Mouse (Mus musculus): ENCODE results near the gene Lilra6.
"Not testable (repeated sequence)": the region's sequence is repeated elsewhere in the genome, so short reads cannot be mapped to it uniquely, and the experiment has no call there.

Lilra6 gene

GRCm38 (mm10) chr7:3915387-3915786 is at the start of gene Lilra6:
Lilra6 (minus strand) TSS chr7:3915503.
- not testable (repeated sequence) for DNase-seq

- no peak for DNase-seq
Measured at GRCm38 (mm10) chr7:3962017-3962416, 46.7 kb upstream of the Lilra6 start.

DNA sequence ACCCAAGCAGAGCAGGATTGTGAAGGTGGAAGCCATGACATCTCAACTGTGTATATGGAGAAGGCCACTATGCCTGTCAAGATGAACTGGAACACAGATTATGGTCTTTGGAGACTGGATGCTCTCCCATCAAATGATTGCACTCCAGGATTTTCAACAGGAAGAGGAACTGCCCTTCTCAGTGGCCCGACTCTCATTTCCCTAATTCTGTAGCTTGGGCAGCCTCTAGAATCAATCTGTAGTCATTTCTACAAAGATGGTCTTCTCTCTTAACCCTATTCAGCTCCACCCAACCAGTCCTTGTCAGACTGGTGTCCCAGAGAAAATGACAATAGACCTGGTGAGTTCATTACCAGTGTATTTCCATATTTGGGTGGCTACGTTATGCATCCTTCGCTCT is 42.1 kb upstream of the Lilra6 start:
- no peak for DNase-seq

- no peak for DNase-seq
Measured at GRCm38 (mm10) chr7:3949159-3949558, 33.9 kb upstream of the Lilra6 start.

DNA sequence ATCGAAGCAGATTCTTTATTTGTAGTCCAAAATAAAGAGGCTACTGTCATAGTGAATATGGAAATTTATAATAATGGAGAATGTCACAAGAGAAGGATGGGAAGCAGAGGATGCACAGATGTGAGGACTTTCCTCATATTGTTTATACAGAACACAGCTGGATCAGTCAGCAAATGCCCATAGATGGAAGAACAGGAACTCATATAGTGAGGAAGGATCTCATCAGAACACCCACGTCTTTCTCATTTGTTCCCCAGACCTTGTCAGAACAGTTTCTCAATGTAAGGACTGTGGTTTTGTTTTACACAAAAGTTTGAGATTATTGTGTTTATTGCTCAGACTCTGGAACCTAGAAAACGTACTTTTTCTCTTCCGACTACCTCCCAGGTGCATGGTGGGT is 32.9 kb upstream of the Lilra6 start:
- DNase-seq, result no peak

DNA sequence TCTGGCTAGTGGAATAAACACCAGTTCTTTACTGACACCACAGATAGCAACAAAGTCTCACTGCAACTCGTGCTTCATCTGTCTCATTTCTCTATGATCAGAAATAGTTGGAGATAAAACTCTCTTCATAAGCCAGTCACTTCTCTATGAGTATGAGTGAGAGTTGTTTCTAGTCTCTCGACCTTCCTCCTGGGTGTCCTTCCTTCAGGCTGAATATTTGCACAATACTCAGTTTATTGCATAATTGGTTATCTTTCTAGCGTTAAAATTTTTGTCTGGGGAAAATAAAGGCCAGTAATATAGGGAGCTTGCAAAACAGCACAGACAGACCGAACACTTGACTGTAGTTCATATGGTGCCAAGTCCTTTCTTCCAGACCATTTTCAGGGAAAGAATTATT is 30.8 kb upstream of the Lilra6 start:
- no peak for DNase-seq

- no peak for DNase-seq
Measured at GRCm38 (mm10) chr7:3940915-3941314, 25.6 kb upstream of the Lilra6 start.

GRCm38 (mm10) chr7:3939866-3940525 is 24.7 kb upstream of the Lilra6 start:
- DNase-seq, result no peak

GRCm38 (mm10) chr7:3935473-3935872 is 20.2 kb upstream of the Lilra6 start:
- not testable (repeated sequence) for DNase-seq

DNA sequence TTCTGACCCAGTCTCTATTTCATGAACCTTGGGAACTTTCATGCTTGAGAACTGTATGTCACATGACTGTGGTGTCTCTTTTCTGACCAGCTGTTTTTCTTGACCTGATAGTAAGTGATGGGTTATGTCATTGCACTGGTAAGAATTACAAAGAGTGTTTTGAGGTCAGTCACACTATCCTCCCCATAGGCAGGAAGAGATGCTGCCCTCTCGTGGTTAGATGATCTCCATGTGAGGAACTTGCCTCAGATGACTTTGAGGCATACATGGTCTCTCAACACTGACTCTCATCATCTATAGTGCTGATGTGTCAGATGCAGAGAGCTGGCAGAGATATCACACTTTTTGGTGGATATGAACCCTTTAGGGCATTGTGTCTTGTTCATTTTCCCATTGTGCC is 11.6 kb downstream of the Lilra6 start:
- DNase-seq, result no peak

DNA sequence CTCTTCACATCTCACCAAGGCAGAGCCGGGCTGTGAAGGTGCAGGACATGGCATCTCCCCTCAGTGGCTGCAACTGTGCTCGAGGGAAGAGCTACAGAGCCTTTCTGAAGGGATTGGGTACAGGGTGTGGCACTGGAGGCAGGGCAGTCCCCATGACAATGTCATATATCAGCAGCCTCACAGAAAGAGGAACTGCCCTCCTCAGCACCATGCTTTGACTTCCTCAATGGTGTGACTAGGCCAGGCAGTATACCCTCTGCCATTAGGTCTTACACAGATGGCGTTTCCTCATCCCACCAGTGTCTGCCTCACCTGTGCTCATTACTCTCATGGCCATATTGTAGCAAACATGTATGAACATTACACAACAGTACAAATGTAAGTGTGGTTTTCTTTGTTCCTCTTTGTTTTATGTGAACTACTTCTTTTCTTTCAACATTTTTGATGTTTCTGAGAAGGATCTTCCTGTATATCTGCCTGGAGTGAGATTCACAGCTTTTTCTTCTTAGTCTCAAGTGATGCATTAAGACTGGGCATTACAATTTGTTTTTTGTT is 17.2 kb downstream of the Lilra6 start, which contains the start of gene Gm14548:
Gene Gm14548 (minus strand): TSS at position 85 of the 555 bp plus-strand sequence.
- DNase-seq, result not testable (repeated sequence)

- DNase-seq, result not testable (repeated sequence)
Measured at GRCm38 (mm10) chr7:3875032-3875431, 40.3 kb downstream of the Lilra6 start.

All from kidney, postnatal 10 days (tissue).